Mouse (Mus musculus) cerebellum, postnatal 4 days (tissue): ENCODE measurements around the gene Olfr525.

Source experiments
- DNase-seq, 2 experiments: peaks; one replicate each; pipeline ENCODE4 v3.0.0; 2022; ENCODE audit warnings: low spot score in 2 of 2, mixed read lengths in 1 of 2

Gene Olfr525

GRCm38 (mm10) chr7:140320558-140320957 is at the start of gene Olfr525:
Gene Olfr525, plus strand, starts transcription at chr7:140320858.
- DNase-seq = no peak

- no peak for DNase-seq
Observed at GRCm38 (mm10) chr7:140295746-140296145, 24.9 kb upstream of the Olfr525 start.

GRCm38 (mm10) chr7:140296876-140297275 is 23.8 kb upstream of the Olfr525 start:
- no peak for DNase-seq

- no peak for DNase-seq
Observed at GRCm38 (mm10) chr7:140299416-140299815, 21.2 kb upstream of the Olfr525 start.

GRCm38 (mm10) chr7:140319861-140320385 is 735 bp upstream of the Olfr525 start:
- DNase-seq = no peak

- DNase-seq = no peak
Observed at GRCm38 (mm10) chr7:140321135-140321534, 477 bp downstream of the Olfr525 start.

GRCm38 (mm10) chr7:140329766-140330304 is 9.2 kb downstream of the Olfr525 start:
- DNase-seq = no peak

GRCm38 (mm10) chr7:140333717-140334116 is 13.1 kb downstream of the Olfr525 start, which contains the start of gene Olfr527:
Gene Olfr527, plus strand, starts transcription at chr7:140334017.
- no peak for DNase-seq

GRCm38 (mm10) chr7:140361571-140361970 is 40.9 kb downstream of the Olfr525 start, which contains the start of gene Olfr60:
Gene Olfr60, minus strand, starts transcription at chr7:140361671.
- no peak for DNase-seq

GRCm38 (mm10) chr7:140374300-140374699 is 53.6 kb downstream of the Olfr525 start:
- DNase-seq = no peak

- DNase-seq = no peak
Observed at GRCm38 (mm10) chr7:140376231-140376630, 55.6 kb downstream of the Olfr525 start, which contains the start of gene Olfr530. Gene Olfr530, minus strand, starts transcription at chr7:140376331.

GRCm38 (mm10) chr7:140376911-140377310 is 56.3 kb downstream of the Olfr525 start:
- DNase-seq = no peak
